Mouse (Mus musculus): ENCODE results near the gene Atp6v0e2. TPM values are rescaled to one million over a fixed set of nuclear protein-coding genes. Genes with fewer than 3 reads are reported as not detected.

Atp6v0e2 gene
- polyA plus RNA-seq, 1 experiment from 2014 or later, result 43.4 TPM

- DNase-seq (ENCODE audit: extremely low spot score, low spot score), result no peak
- H3K27ac ChIP-seq, result peak overlapping the region; percentile 67; the same call in 1 of the 2 replicates
- H3K9me3 ChIP-seq, result no peaks in the 10 kb centered on the region
- WGBS, result 86% methylated on average over 3 of the region's 3 CpGs
- H3K4me1 ChIP-seq, result peaks cover 36% of the 10 kb centered on the region
- H3K36me3 ChIP-seq (replicated peaks), result peaks cover 30% of the 10 kb centered on the region
- H3K27me3 ChIP-seq (ENCODE audit: poor library complexity, severe bottlenecking), result no peaks in the 10 kb centered on the region
- no peak overlapping the region for H3K4me3 ChIP-seq
Measured at GRCm38 (mm10) chr6:48542631-48543030, 5.2 kb downstream of the Atp6v0e2 start.

- Histone ChIP-seq H3K27me3 (ENCODE audit: poor library complexity, severe bottlenecking) (no peaks in the 10 kb centered on the region), H3K36me3 (replicated peaks) (peaks cover 23% of the 10 kb centered on the region), H3K4me1 (peaks cover 18% of the 10 kb centered on the region), H3K4me3 (no peak overlapping the region), H3K9me3 (no peaks in the 10 kb centered on the region), H3K27ac (no peak overlapping the region)
- no peak for DNase-seq (ENCODE audit: extremely low spot score, low spot score)
- WGBS, result 81% methylated on average over 5 of the region's 5 CpGs
Measured at GRCm38 (mm10) chr6:48545251-48545650, 7.8 kb downstream of the Atp6v0e2 start.

GRCm38 (mm10) chr6:48546271-48546670 lies 8.9 kb downstream of the Atp6v0e2 start:
- Histone ChIP-seq H3K27ac (no peak overlapping the region), H3K36me3 (replicated peaks) (peaks cover 13% of the 10 kb centered on the region), H3K4me3 (no peak overlapping the region), H3K9me3 (no peaks in the 10 kb centered on the region), H3K4me1 (peaks cover 13% of the 10 kb centered on the region), H3K27me3 (ENCODE audit: poor library complexity, severe bottlenecking) (no peaks in the 10 kb centered on the region)
- peak; percentile 44 for DNase-seq (ENCODE audit: extremely low spot score, low spot score)
- WGBS, result 71% methylated on average over 1 of the region's 1 CpGs

- WGBS, result 75% methylated on average over 4 of the region's 4 CpGs
- Histone ChIP-seq H3K4me3 (no peak overlapping the region), H3K4me1 (peaks cover 7% of the 10 kb centered on the region; the same call in 1 of the 2 replicates), H3K9me3 (no peaks in the 10 kb centered on the region), H3K27me3 (ENCODE audit: poor library complexity, severe bottlenecking) (no peaks in the 10 kb centered on the region), H3K36me3 (replicated peaks) (peaks cover 8% of the 10 kb centered on the region; the same call in 1 of the 2 replicates), H3K27ac (no peak overlapping the region)
- DNase-seq (ENCODE audit: extremely low spot score, low spot score), result no peak
Measured at GRCm38 (mm10) chr6:48546858-48547257, 9.4 kb downstream of the Atp6v0e2 start.

GRCm38 (mm10) chr6:48548314-48548713 lies 10.9 kb downstream of the Atp6v0e2 start:
- Histone ChIP-seq H3K4me1 (no peaks in the 10 kb centered on the region), H3K4me3 (no peak overlapping the region), H3K27ac (no peak overlapping the region), H3K27me3 (ENCODE audit: poor library complexity, severe bottlenecking) (no peaks in the 10 kb centered on the region), H3K9me3 (no peaks in the 10 kb centered on the region), H3K36me3 (replicated peaks) (no peaks in the 10 kb centered on the region)
- WGBS, result 91% methylated on average over 6 of the region's 6 CpGs
- no peak for DNase-seq (ENCODE audit: extremely low spot score, low spot score)

- no peak overlapping the region for H3K4me3 ChIP-seq
- no peaks in the 10 kb centered on the region for H3K9me3 ChIP-seq
- no peak overlapping the region for H3K27ac ChIP-seq
- H3K27me3 ChIP-seq (ENCODE audit: poor library complexity, severe bottlenecking), result no peaks in the 10 kb centered on the region
- H3K36me3 ChIP-seq (replicated peaks), result peaks cover 14% of the 10 kb centered on the region
- 71% methylated on average over 4 of the region's 4 CpGs for WGBS
- H3K4me1 ChIP-seq, result peaks cover 20% of the 10 kb centered on the region
- no peak for DNase-seq (ENCODE audit: extremely low spot score, low spot score)
Measured at GRCm38 (mm10) chr6:48552918-48553317, 15.5 kb downstream of the Atp6v0e2 start.

- H3K27me3 ChIP-seq (ENCODE audit: poor library complexity, severe bottlenecking), result no peaks in the 10 kb centered on the region
- H3K4me1 ChIP-seq, result peaks cover 20% of the 10 kb centered on the region
- DNase-seq (ENCODE audit: extremely low spot score, low spot score), result no peak
- 86% methylated on average over 4 of the region's 4 CpGs for WGBS
- peak overlapping the region; percentile 92 for H3K27ac ChIP-seq
- H3K36me3 ChIP-seq (replicated peaks), result peaks cover 14% of the 10 kb centered on the region
- peak overlapping the region; percentile 56 for H3K4me3 ChIP-seq
- H3K9me3 ChIP-seq, result no peaks in the 10 kb centered on the region
Measured at GRCm38 (mm10) chr6:48553819-48554218, 16.4 kb downstream of the Atp6v0e2 start.

- H3K9me3 ChIP-seq, result no peaks in the 10 kb centered on the region
- under 1% methylated on average over 39 of the region's 39 CpGs for WGBS
- DNase-seq (ENCODE audit: extremely low spot score, low spot score), result peak; percentile 91
- peaks cover 20% of the 10 kb centered on the region for H3K4me1 ChIP-seq
- H3K36me3 ChIP-seq (replicated peaks), result peaks cover 19% of the 10 kb centered on the region
- H3K27ac ChIP-seq, result peak within 1 kb of the TSS; percentile 92
- H3K27me3 ChIP-seq (ENCODE audit: poor library complexity, severe bottlenecking), result no peaks in the 10 kb centered on the region
- peak within 1 kb of the TSS; percentile 56 for H3K4me3 ChIP-seq
Measured at GRCm38 (mm10) chr6:48554280-48555103, 17.1 kb downstream of the Atp6v0e2 start, which contains the start of gene Lrrc61. Gene Lrrc61, plus strand, starts transcription at chr6:48554796.

GRCm38 (mm10) chr6:48555104-48555890 lies 17.9 kb downstream of the Atp6v0e2 start:
- WGBS, result 33% methylated on average over 14 of the region's 14 CpGs
- H3K4me1 ChIP-seq, result peaks cover 20% of the 10 kb centered on the region

GRCm38 (mm10) chr6:48555956-48556355 lies 18.5 kb downstream of the Atp6v0e2 start:
- peaks cover 20% of the 10 kb centered on the region for H3K4me1 ChIP-seq
- H3K4me3 ChIP-seq, result peak overlapping the region; percentile 56
- H3K27me3 ChIP-seq (ENCODE audit: poor library complexity, severe bottlenecking), result no peaks in the 10 kb centered on the region
- 93% methylated on average over 3 of the region's 3 CpGs for WGBS
- H3K9me3 ChIP-seq, result no peaks in the 10 kb centered on the region
- peak overlapping the region; percentile 92; the same call in 1 of the 2 replicates for H3K27ac ChIP-seq
- peaks cover 23% of the 10 kb centered on the region for H3K36me3 ChIP-seq (replicated peaks)
- DNase-seq (ENCODE audit: extremely low spot score, low spot score), result no peak

More at GRCm38 (mm10) chr6:48555104-48555890, 17.9 kb downstream of the Atp6v0e2 start:
- H3K4me3 ChIP-seq, result peak overlapping the region; percentile 56
- H3K27ac ChIP-seq, result peak overlapping the region; percentile 92
- peak; percentile 53 for DNase-seq (ENCODE audit: extremely low spot score, low spot score)
- no peaks in the 10 kb centered on the region for H3K27me3 ChIP-seq (ENCODE audit: poor library complexity, severe bottlenecking)
- peaks cover 19% of the 10 kb centered on the region for H3K36me3 ChIP-seq (replicated peaks)
- H3K9me3 ChIP-seq, result no peaks in the 10 kb centered on the region

GRCm38 (mm10) chr6:48565693-48566310 lies 28.4 kb downstream of the Atp6v0e2 start:
- no peaks in the 10 kb centered on the region for H3K4me1 ChIP-seq
- H3K27ac ChIP-seq, result no peak overlapping the region
- 93% methylated on average over 4 of the region's 4 CpGs for WGBS
- H3K4me3 ChIP-seq, result no peak overlapping the region
- H3K36me3 ChIP-seq (replicated peaks), result peaks cover 64% of the 10 kb centered on the region
- DNase-seq (ENCODE audit: extremely low spot score, low spot score), result no peak
- no peaks in the 10 kb centered on the region for H3K27me3 ChIP-seq (ENCODE audit: poor library complexity, severe bottlenecking)
- no peaks in the 10 kb centered on the region; the same call in 1 of the 2 replicates for H3K9me3 ChIP-seq

- WGBS, result 83% methylated on average over 5 of the region's 5 CpGs
- H3K36me3 ChIP-seq (replicated peaks), result peaks cover 61% of the 10 kb centered on the region
- H3K9me3 ChIP-seq, result no peaks in the 10 kb centered on the region; the same call in 1 of the 2 replicates
- no peak overlapping the region for H3K27ac ChIP-seq
- H3K4me3 ChIP-seq, result no peak overlapping the region
- H3K27me3 ChIP-seq (ENCODE audit: poor library complexity, severe bottlenecking), result no peaks in the 10 kb centered on the region
- no peak for DNase-seq (ENCODE audit: extremely low spot score, low spot score)
- no peaks in the 10 kb centered on the region for H3K4me1 ChIP-seq
Measured at GRCm38 (mm10) chr6:48566312-48566711, 28.9 kb downstream of the Atp6v0e2 start.
